Comparison of ENCODE assay signal across 16 mouse cellular contexts in the genomic region with DNA sequence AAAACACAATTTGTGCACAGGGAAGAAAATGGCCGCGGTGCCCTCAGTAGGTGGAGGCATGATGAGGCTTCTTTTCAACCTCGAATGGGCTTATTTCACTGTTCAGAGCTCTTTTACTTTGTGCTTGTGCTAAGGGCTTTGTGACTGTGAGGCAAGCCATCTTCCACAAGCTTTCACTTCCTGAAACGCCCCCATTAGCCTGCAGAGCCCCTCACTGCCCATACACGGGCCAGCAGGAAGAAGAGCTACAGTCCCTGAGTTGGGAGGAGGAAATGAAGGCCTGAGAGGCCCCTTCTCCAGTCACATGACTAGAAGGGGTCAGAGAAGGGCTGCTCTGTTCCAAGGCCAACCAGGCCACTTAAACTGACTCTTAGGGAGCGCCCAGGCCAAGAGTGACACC. TPM values are rescaled to one million over a fixed set of nuclear protein-coding genes. Genes with fewer than 3 reads are reported as not detected.
DNase-seq lines count a peak whose midpoint lies in the region; ATAC-seq and TF ChIP-seq lines count a peak whose summit lies in the region.
"Had no signal": no experiment of that assay in that cellular context is flagged by ENCODE, and none has a peak within 500 bp of the region (broad histone marks: within the 10 kb centered on the region; RNA-seq: fewer than 3 reads in every experiment).

No protein-coding gene starts in this region.

- H3K27ac ChIP-seq in heart, postnatal 0 days (ENCODE audit: low read depth) = peak overlapping the region; percentile 16; the same call in 1 of the 2 replicates
- H3K27ac ChIP-seq in stomach, embryonic 15.5 days = no peak overlapping the region
- H3K27ac ChIP-seq in stomach, postnatal 0 days (replicated peaks) = no peak overlapping the region
- H3K27ac ChIP-seq in liver, embryonic 15.5 days (replicated peaks) = no peak overlapping the region
- H3K27ac ChIP-seq: forebrain, embryonic 13.5 days; hindbrain, embryonic 15.5 days had no signal

- no peak for TF ChIP-seq CTCF in heart, postnatal 0 days (IDR thresholded peaks at IDR 0.05; ENCODE audit: low read depth)
- no peak for TF ChIP-seq CTCF in stomach, postnatal 0 days (IDR thresholded peaks at IDR 0.05; ENCODE audit: low read depth)

- H3K9me3 ChIP-seq in heart, postnatal 0 days (replicated peaks; ENCODE audit: control insufficient read depth, low read length) = no peaks in the 10 kb centered on the region
- H3K9me3 ChIP-seq in stomach, embryonic 15.5 days = no peaks in the 10 kb centered on the region
- H3K9me3 ChIP-seq in stomach, postnatal 0 days (ENCODE audit: control insufficient read depth, low read length) = no peaks in the 10 kb centered on the region
- H3K9me3 ChIP-seq in liver, embryonic 15.5 days (replicated peaks) = no peaks in the 10 kb centered on the region
- H3K9me3 ChIP-seq: forebrain, embryonic 13.5 days; hindbrain, embryonic 15.5 days had no signal

- DNase-seq in heart, postnatal 0 days (ENCODE audit: low spot score) = no peak
- DNase-seq in heart, adult 18-20 months = no peak
- DNase-seq in stomach, postnatal 0 days (ENCODE audit: low spot score) = no peak
- no peak for DNase-seq in frontal cortex, postnatal 14 days (ENCODE audit: low spot score in 2 of 2)
- DNase-seq in right cerebral cortex, postnatal 4 days = no peak
- DNase-seq: adrenal gland, postnatal 10 days; cerebellum, postnatal 14 days; gastrocnemius, postnatal 10 days; kidney, postnatal 10 days; right cerebral cortex, postnatal 14 days; thymus, postnatal 4 days had no signal

- H3K9ac ChIP-seq in heart, postnatal 0 days (replicated peaks; ENCODE audit: low read depth, low read length) = no peak overlapping the region
- no peak overlapping the region for H3K9ac ChIP-seq in stomach, embryonic 15.5 days
- no peak overlapping the region for H3K9ac ChIP-seq in stomach, postnatal 0 days (ENCODE audit: low read length)
- H3K9ac ChIP-seq in liver, embryonic 15.5 days = no peak overlapping the region
- H3K9ac ChIP-seq: hindbrain, embryonic 15.5 days had no signal

- no peak overlapping the region for H3K4me2 ChIP-seq in heart, postnatal 0 days (ENCODE audit: low read depth, low read length)
- no peak overlapping the region for H3K4me2 ChIP-seq in stomach, embryonic 15.5 days
- H3K4me2 ChIP-seq in stomach, postnatal 0 days (replicated peaks; ENCODE audit: low read depth) = no peak overlapping the region
- no peak overlapping the region for H3K4me2 ChIP-seq in liver, embryonic 15.5 days
- H3K4me2 ChIP-seq: midbrain, embryonic 11.5 days had no signal

- ATAC-seq in heart, postnatal 0 days (ENCODE audit: insufficient read depth, low read depth) = peak; percentile 31; the same call in 1 of the 2 replicates
- ATAC-seq in stomach, embryonic 15.5 days (ENCODE audit: insufficient read depth, low FRiP score, low read depth) = 0 out of 2 replicates have a peak, but pooled peaks have one; percentile 8
- no peak for ATAC-seq in stomach, postnatal 0 days (ENCODE audit: low FRiP score, low TSS enrichment)
- 0 out of 2 replicates have a peak, but pooled peaks have one; percentile 15 for ATAC-seq in liver, embryonic 15.5 days (ENCODE audit: insufficient read depth)
- ATAC-seq: forebrain, embryonic 13.5 days had no signal

- no peak for TF ChIP-seq EP300 in heart, postnatal 0 days (IDR thresholded peaks at IDR 0.05; ENCODE audit: low read depth)
- TF ChIP-seq EP300 in stomach, postnatal 0 days (optimal IDR thresholded peaks at IDR 0.05) = no peak

- no peaks in the 10 kb centered on the region for H3K27me3 ChIP-seq in heart, postnatal 0 days (ENCODE audit: control insufficient read depth, insufficient read depth, low read length)
- H3K27me3 ChIP-seq in stomach, embryonic 15.5 days (replicated peaks) = 0 out of 2 replicates have a peak, but pooled peaks cover 2% of the 10 kb centered on the region
- no peaks in the 10 kb centered on the region for H3K27me3 ChIP-seq in stomach, postnatal 0 days (ENCODE audit: control insufficient read depth, insufficient read depth, low read length)
- peaks cover 25% of the 10 kb centered on the region for H3K27me3 ChIP-seq in liver, embryonic 15.5 days

- H3K4me3 ChIP-seq in heart, postnatal 0 days (ENCODE audit: low read depth, low read length) = no peak overlapping the region
- no peak overlapping the region for H3K4me3 ChIP-seq in stomach, embryonic 15.5 days (replicated peaks)
- H3K4me3 ChIP-seq in stomach, postnatal 0 days (ENCODE audit: low read depth, low read length) = no peak overlapping the region
- no peak overlapping the region for H3K4me3 ChIP-seq in liver, embryonic 15.5 days (replicated peaks)
- H3K4me3 ChIP-seq: forebrain, embryonic 13.5 days; hindbrain, embryonic 15.5 days had no signal

- no peaks in the 10 kb centered on the region for H3K36me3 ChIP-seq in heart, postnatal 0 days (replicated peaks; ENCODE audit: control insufficient read depth, insufficient read depth, low read length)
- H3K36me3 ChIP-seq in stomach, embryonic 15.5 days = no peaks in the 10 kb centered on the region
- H3K36me3 ChIP-seq in stomach, postnatal 0 days (ENCODE audit: control insufficient read depth, insufficient read depth, low read length) = no peaks in the 10 kb centered on the region
- H3K36me3 ChIP-seq in liver, embryonic 15.5 days (replicated peaks) = no peaks in the 10 kb centered on the region
- H3K36me3 ChIP-seq: hindbrain, embryonic 15.5 days had no signal

- WGBS in heart, postnatal 0 days = 65% methylated on average over 6 of the region's 6 CpGs
- 68% methylated on average over 6 of the region's 6 CpGs for WGBS in stomach, embryonic 15.5 days
- WGBS in stomach, postnatal 0 days = 65% methylated on average over 6 of the region's 6 CpGs
- 48% methylated on average over 6 of the region's 6 CpGs for WGBS in liver, embryonic 15.5 days (ENCODE audit: insufficient replicate concordance)

- H3K4me1 ChIP-seq in heart, postnatal 0 days (ENCODE audit: control insufficient read depth, insufficient read depth) = peaks cover 4% of the 10 kb centered on the region; the same call in 1 of the 2 replicates
- peaks cover 13% of the 10 kb centered on the region for H3K4me1 ChIP-seq in stomach, embryonic 15.5 days
- H3K4me1 ChIP-seq in stomach, postnatal 0 days (replicated peaks; ENCODE audit: control insufficient read depth, insufficient read depth) = 0 out of 2 replicates have a peak, but pooled peaks cover 6% of the 10 kb centered on the region
- peaks cover 13% of the 10 kb centered on the region for H3K4me1 ChIP-seq in liver, embryonic 15.5 days (replicated peaks)

RNA-seq across cellular contexts. Expression of gene Csnk1e, which starts 1.2 kb away (rescaled TPM):
- 167 and 193 TPM in 2 replicates for total RNA-seq in heart, postnatal 0 days (2014; rRNA removed; ENCODE audit: low replicate concordance)
- polyA plus RNA-seq in heart, postnatal 0 days (2015; fragmentation: Nextera tagmentation; extraction: Ambion mirVana) = 55.5 and 61.5 TPM in 2 replicates
- 10 to 100 TPM; 40.2 to 44.3 TPM for total RNA-seq in heart, adult 18-20 months (2021)
- 63.7 and 66.0 TPM in 2 replicates for polyA plus RNA-seq in stomach, embryonic 15.5 days (2015; fragmentation: Nextera tagmentation; extraction: Ambion mirVana)
- 44.8 and 50.8 TPM in 2 replicates for polyA plus RNA-seq in stomach, postnatal 0 days (2015; fragmentation: Nextera tagmentation; extraction: Ambion mirVana)
- polyA plus RNA-seq in liver, embryonic 15.5 days (2015; fragmentation: Nextera tagmentation; extraction: Ambion mirVana) = 8.0 and 9.2 TPM in 2 replicates

RNA-seq across cellular contexts. Expression of gene Kcnj4, which starts 48.5 kb away (rescaled TPM):
- total RNA-seq in heart, postnatal 0 days (2014; rRNA removed; ENCODE audit: low replicate concordance) = 3.6 and 7.7 TPM in 2 replicates
- 0.10 and 0.12 TPM in 2 replicates for polyA plus RNA-seq in heart, postnatal 0 days (2015; fragmentation: Nextera tagmentation; extraction: Ambion mirVana)
- 1 to 10 TPM; 1.4 to 1.5 TPM for total RNA-seq in heart, adult 18-20 months (2021)
- 0.05 TPM in 1 of 2 replicates, not detected in the other for polyA plus RNA-seq in stomach, embryonic 15.5 days (2015; fragmentation: Nextera tagmentation; extraction: Ambion mirVana)
- polyA plus RNA-seq in stomach, postnatal 0 days (2015; fragmentation: Nextera tagmentation; extraction: Ambion mirVana) = not detected in 2 replicates
- not detected in 2 replicates for polyA plus RNA-seq in liver, embryonic 15.5 days (2015; fragmentation: Nextera tagmentation; extraction: Ambion mirVana)
- polyA plus RNA-seq: forebrain, embryonic 13.5 days; hindbrain, embryonic 15.5 days; midbrain, embryonic 11.5 days had no signal

RNA-seq across cellular contexts. Expression of gene Tmem184b, which starts 53.2 kb away (rescaled TPM):
- 70.6 and 111 TPM in 2 replicates for total RNA-seq in heart, postnatal 0 days (2014; rRNA removed; ENCODE audit: low replicate concordance)
- polyA plus RNA-seq in heart, postnatal 0 days (2015; fragmentation: Nextera tagmentation; extraction: Ambion mirVana) = 31.8 and 32.7 TPM in 2 replicates
- 10 to 100 TPM; 34.8 to 36.7 TPM for total RNA-seq in heart, adult 18-20 months (2021)
- polyA plus RNA-seq in stomach, embryonic 15.5 days (2015; fragmentation: Nextera tagmentation; extraction: Ambion mirVana) = 58.5 and 59.9 TPM in 2 replicates
- 21.2 and 22.3 TPM in 2 replicates for polyA plus RNA-seq in stomach, postnatal 0 days (2015; fragmentation: Nextera tagmentation; extraction: Ambion mirVana)
- 11.6 and 11.7 TPM in 2 replicates for polyA plus RNA-seq in liver, embryonic 15.5 days (2015; fragmentation: Nextera tagmentation; extraction: Ambion mirVana)

RNA-seq across cellular contexts. Expression of gene Kdelr3, which starts 59.7 kb away (rescaled TPM):
- total RNA-seq in heart, postnatal 0 days (2014; rRNA removed; ENCODE audit: low replicate concordance) = 51.4 and 54.0 TPM in 2 replicates
- polyA plus RNA-seq in heart, postnatal 0 days (2015; fragmentation: Nextera tagmentation; extraction: Ambion mirVana) = 48.3 and 50.1 TPM in 2 replicates
- total RNA-seq in heart, adult 18-20 months (2021) = 1 to 10 TPM; 3.3 to 4.3 TPM
- polyA plus RNA-seq in stomach, embryonic 15.5 days (2015; fragmentation: Nextera tagmentation; extraction: Ambion mirVana) = 96.2 and 98.2 TPM in 2 replicates
- 65.8 and 81.7 TPM in 2 replicates for polyA plus RNA-seq in stomach, postnatal 0 days (2015; fragmentation: Nextera tagmentation; extraction: Ambion mirVana)
- polyA plus RNA-seq in liver, embryonic 15.5 days (2015; fragmentation: Nextera tagmentation; extraction: Ambion mirVana) = 4.5 and 5.3 TPM in 2 replicates
